In the genomic region with DNA sequence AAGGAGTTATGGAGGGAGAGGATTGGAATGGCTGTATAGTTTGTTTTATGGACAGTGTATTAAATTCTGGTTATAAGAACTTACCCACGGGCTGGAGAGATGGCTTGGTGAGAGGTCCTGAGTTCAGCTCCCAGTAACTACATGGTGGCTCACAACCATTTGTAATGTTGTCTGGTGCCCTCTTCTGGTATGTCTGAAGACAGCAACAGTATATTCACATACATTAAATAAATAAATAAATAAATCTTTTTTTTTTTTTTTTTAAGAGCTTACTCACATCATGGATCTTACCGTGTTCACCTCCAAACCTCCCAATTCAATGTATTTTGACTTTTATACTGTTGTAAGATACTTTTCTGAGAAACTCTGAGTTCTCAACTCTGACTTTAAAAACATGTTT, we compare ENCODE assay signal across 14 mouse cellular contexts.
DNase-seq lines count a peak whose midpoint lies in the region; ATAC-seq and TF ChIP-seq lines count a peak whose summit lies in the region.
"Had no signal": no experiment of that assay in that cellular context is flagged by ENCODE, and none has a peak within 500 bp of the region (broad histone marks: within the 10 kb centered on the region; RNA-seq: fewer than 3 reads in every experiment).

No protein-coding gene starts in this region.

- H3K4me2 ChIP-seq in heart, postnatal 0 days (ENCODE audit: low read depth, low read length) = no peak overlapping the region
- no peak overlapping the region for H3K4me2 ChIP-seq in heart, embryonic 11.5 days
- H3K4me2 ChIP-seq in stomach, postnatal 0 days (replicated peaks; ENCODE audit: low read depth) = no peak overlapping the region

- DNase-seq in heart, postnatal 0 days (ENCODE audit: low spot score) = no peak
- DNase-seq in thymus, postnatal 0 days (ENCODE audit: low spot score) = peak; percentile 40
- no peak for DNase-seq in thymus, postnatal 36 days
- peak; percentile 26 for DNase-seq in brain, adult 2 months (ENCODE audit: low read depth, low spot score)
- DNase-seq in stomach, postnatal 0 days (ENCODE audit: low spot score) = no peak
- no peak for DNase-seq in cerebellum, adult 8-10 months
- DNase-seq in layer of hippocampus, adult 9-10 months (ENCODE audit: low spot score) = no peak
- DNase-seq: cerebellum, adult 9-10 months; gastrocnemius, postnatal 14 days; heart, postnatal 10 days; kidney, adult 11 months; thymus, postnatal 25 days had no signal

- no peak overlapping the region for H3K9ac ChIP-seq in heart, postnatal 0 days (replicated peaks; ENCODE audit: low read depth, low read length)
- no peak overlapping the region for H3K9ac ChIP-seq in heart, embryonic 11.5 days (ENCODE audit: low read depth, low read length)
- H3K9ac ChIP-seq in stomach, postnatal 0 days (ENCODE audit: low read length) = no peak overlapping the region

- no peaks in the 10 kb centered on the region for H3K27me3 ChIP-seq in heart, postnatal 0 days (ENCODE audit: control insufficient read depth, insufficient read depth, low read length)
- no peaks in the 10 kb centered on the region for H3K27me3 ChIP-seq in heart, embryonic 11.5 days (ENCODE audit: control insufficient read depth, insufficient read depth, low read length)
- H3K27me3 ChIP-seq in stomach, postnatal 0 days (ENCODE audit: control insufficient read depth, insufficient read depth, low read length) = no peaks in the 10 kb centered on the region

- H3K4me3 ChIP-seq in heart, postnatal 0 days (ENCODE audit: low read depth, low read length) = no peak overlapping the region
- H3K4me3 ChIP-seq in heart, embryonic 11.5 days (ENCODE audit: low read depth, low read length) = no peak overlapping the region
- H3K4me3 ChIP-seq in stomach, postnatal 0 days (ENCODE audit: low read depth, low read length) = no peak overlapping the region
- H3K4me3 ChIP-seq: erythroblast, embryonic 14.5 days had no signal

- 78% methylated on average over 2 of the region's 2 CpGs for WGBS in heart, postnatal 0 days
- WGBS in heart, embryonic 11.5 days (ENCODE audit: insufficient replicate concordance) = 81% methylated on average over 2 of the region's 2 CpGs
- 83% methylated on average over 2 of the region's 2 CpGs for WGBS in stomach, postnatal 0 days

- ATAC-seq in heart, postnatal 0 days (ENCODE audit: insufficient read depth, low read depth) = no peak
- ATAC-seq in heart, embryonic 11.5 days (replicated peaks; ENCODE audit: insufficient number of reproducible peaks, low FRiP score, low TSS enrichment) = no peak
- no peak for ATAC-seq in stomach, postnatal 0 days (ENCODE audit: low FRiP score, low TSS enrichment)

- H3K9me3 ChIP-seq in heart, postnatal 0 days (replicated peaks; ENCODE audit: control insufficient read depth, low read length) = no peaks in the 10 kb centered on the region
- H3K9me3 ChIP-seq in heart, embryonic 11.5 days (replicated peaks; ENCODE audit: control insufficient read depth, low read length) = no peaks in the 10 kb centered on the region
- no peaks in the 10 kb centered on the region for H3K9me3 ChIP-seq in stomach, postnatal 0 days (ENCODE audit: control insufficient read depth, low read length)

- H3K27ac ChIP-seq in heart, postnatal 0 days (ENCODE audit: low read depth) = no peak overlapping the region
- H3K27ac ChIP-seq in heart, embryonic 11.5 days (ENCODE audit: low read depth, low read length) = no peak overlapping the region
- no peak overlapping the region for H3K27ac ChIP-seq in stomach, postnatal 0 days (replicated peaks)

- TF ChIP-seq EP300 in heart, postnatal 0 days (IDR thresholded peaks at IDR 0.05; ENCODE audit: low read depth) = no peak
- TF ChIP-seq EP300 in stomach, postnatal 0 days (optimal IDR thresholded peaks at IDR 0.05) = no peak

- TF ChIP-seq CTCF in heart, postnatal 0 days (IDR thresholded peaks at IDR 0.05; ENCODE audit: low read depth) = peak; percentile 28; the same call in 1 of the 2 replicates
- TF ChIP-seq CTCF in stomach, postnatal 0 days (IDR thresholded peaks at IDR 0.05; ENCODE audit: low read depth) = peak; percentile 53

- no peaks in the 10 kb centered on the region for H3K4me1 ChIP-seq in heart, postnatal 0 days (ENCODE audit: control insufficient read depth, insufficient read depth)
- no peaks in the 10 kb centered on the region for H3K4me1 ChIP-seq in heart, embryonic 11.5 days (ENCODE audit: control insufficient read depth, insufficient read depth, low read length)
- H3K4me1 ChIP-seq in stomach, postnatal 0 days (replicated peaks; ENCODE audit: control insufficient read depth, insufficient read depth) = no peaks in the 10 kb centered on the region

- no peaks in the 10 kb centered on the region for H3K36me3 ChIP-seq in heart, postnatal 0 days (replicated peaks; ENCODE audit: control insufficient read depth, insufficient read depth, low read length)
- H3K36me3 ChIP-seq in heart, embryonic 11.5 days (ENCODE audit: control insufficient read depth, insufficient read depth, low read length) = no peaks in the 10 kb centered on the region
- no peaks in the 10 kb centered on the region for H3K36me3 ChIP-seq in stomach, postnatal 0 days (ENCODE audit: control insufficient read depth, insufficient read depth, low read length)

Comparison
In these comparisons a context has a peak if more than half of its experiments do, and no peak if none do; other contexts are left out.
1. DNase-seq: peak in thymus, postnatal 0 days (single experiment) and brain, adult 2 months (single experiment); none in heart, postnatal 0 days (single experiment), thymus, postnatal 36 days (0 of 2), stomach, postnatal 0 days (single experiment), cerebellum, adult 8-10 months (single experiment) and layer of hippocampus, adult 9-10 months (single experiment).